Mouse (Mus musculus) testis, postnatal 14 days (tissue): ENCODE measurements around the gene Baz2b.

Experiments
- DNase-seq: peaks from one replicate; pipeline ENCODE4 v3.0.0; 2021; ENCODE audit warnings: low spot score

Gene Baz2b

DNA sequence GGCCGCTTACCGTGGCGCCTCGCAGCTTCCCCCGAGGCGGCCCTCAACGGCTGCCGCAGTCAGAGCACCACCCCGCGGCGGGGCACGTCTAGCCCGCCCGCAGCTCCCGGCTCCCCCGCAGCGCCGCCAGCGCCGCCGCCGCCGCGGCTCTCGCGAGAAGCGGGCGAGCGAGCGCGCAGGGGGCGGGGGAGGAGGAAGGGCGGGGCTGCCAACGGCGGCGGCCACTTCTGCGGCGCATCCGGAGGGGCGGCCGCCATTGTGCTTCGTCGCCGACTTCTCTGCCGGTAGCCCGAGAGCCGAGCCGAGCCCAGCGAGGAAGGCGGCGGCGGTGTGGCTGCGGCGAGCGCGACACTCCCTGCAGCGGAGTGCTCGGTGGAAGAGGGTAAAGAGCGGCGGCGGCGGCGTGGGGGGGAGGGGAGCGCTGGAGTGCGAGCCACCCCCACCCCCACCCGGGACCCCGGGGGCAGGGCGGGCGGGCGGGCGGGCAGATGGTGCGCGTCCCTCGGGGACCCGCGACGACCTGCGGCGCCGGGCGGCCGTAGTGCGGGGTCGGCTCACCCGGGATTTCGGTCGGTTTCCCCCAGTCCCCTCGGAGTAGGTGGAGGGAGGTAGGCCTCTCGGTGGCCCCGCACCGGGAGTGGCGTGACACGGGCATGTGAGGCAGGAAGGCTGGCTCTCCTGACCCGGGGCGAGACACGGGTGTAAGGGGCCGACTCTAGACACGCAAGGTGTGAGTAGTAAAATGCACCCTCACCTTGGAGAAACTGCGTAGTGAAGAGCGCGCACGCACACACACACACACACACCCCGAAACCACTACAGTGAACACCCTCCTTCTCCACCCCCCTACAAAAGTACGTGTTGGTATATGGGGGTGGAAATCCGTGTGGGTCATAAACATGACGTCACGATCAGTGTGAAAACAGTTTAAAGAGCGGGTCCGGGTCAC is at the start of gene Baz2b, which contains the start of gene March7:
TSS of gene Baz2b (minus strand) at position 137 of the 949 bp plus-strand sequence.
TSS of gene March7 (plus strand) at position 185 of the 949 bp plus-strand sequence.
- peak; percentile 86 for DNase-seq

DNA sequence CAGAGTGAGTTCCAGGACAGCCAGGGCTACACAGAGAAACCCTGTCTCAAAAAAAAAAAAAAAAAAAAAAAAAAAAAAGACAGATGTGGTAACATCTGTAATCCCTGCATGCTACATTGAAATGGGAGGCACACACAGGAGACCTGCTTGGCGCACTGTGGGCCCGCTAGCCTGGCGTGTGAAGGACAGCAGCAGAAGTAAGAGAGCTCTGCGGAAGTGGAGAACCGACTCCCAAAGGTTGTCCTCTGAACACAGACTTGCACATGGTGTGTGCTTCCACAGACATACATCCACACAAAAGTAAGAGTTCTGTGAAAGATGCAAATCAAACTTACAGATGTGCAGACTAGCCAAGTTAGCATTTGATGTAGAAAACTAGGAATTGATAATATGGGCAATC is 49.5 kb upstream of the Baz2b start:
- no peak for DNase-seq

DNA sequence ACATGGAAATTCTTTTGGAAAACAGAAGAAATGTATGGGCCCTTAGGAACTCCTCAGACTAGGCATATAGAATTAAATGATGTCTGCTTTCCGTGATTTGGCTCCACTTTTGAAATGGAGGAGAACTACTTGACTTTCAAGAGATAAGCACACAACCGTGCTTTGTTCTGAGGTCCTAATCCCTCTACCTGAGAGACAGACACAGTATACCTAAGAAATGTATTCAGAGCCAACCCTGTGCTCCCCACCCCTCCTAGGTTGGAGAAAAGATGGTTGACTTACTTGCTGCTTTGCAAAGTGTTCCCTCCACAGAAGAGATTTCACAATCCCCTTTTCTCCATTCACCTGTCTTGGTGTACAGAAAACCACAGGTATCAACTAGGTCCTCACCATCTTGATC is 47.1 kb upstream of the Baz2b start:
- DNase-seq: no peak

DNA sequence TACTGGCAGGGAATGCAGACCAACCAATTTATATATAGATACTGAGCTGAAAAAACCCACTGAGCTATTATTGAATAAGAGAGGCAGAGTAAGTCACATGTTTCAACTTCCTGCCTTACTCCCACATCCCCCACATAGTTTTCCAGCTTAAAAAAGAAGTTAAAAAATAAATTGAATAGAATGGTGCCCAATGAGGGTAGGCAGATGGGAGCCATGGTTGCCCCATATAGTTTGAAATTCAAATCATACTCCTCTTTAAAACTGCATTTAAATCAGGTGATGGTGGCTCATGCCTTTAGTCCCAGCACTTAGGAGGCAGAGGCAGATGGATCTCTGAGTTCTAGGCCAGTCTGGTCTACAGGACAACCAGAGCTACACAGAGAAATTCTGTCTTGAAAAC is 43.9 kb upstream of the Baz2b start:
- no peak for DNase-seq

DNA sequence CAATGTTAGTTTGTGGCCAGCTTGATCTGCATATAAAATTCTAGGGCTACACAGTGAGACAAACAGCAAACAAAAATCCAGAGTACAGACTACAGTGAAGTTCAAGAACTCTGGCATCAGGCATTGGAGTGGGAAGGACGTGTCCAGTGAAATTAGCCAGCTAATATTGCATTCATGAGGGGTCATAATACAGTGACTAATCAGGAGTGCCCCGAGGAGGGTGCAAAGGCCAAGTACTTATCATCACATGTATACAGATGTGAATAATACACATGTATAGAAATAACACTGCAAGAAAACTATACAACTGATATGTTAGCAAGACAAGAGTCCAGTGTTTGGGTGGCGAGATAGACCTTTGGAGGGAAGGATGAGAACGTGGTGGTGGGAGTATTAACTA is 43.1 kb upstream of the Baz2b start:
- no peak for DNase-seq

DNA sequence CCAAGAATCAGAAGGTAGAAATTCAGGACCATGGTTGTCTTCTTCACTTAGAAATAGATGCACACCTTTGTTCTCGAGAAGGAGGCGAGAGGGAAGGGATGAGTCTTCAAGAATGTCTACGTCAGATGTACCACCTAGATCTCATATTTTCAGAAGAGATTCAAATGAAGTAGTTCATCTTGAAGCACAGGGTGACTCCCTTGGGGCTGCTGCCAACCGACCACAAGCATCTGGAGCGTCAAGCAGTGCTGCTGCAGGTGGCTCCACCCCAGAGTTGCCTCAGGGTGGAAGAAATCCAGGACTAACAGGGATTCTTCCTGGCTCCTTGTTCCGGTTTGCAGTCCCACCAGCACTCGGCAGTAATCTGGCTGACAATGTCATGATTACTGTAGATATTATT is 24.9 kb upstream of the Baz2b start:
- no peak for DNase-seq

DNA sequence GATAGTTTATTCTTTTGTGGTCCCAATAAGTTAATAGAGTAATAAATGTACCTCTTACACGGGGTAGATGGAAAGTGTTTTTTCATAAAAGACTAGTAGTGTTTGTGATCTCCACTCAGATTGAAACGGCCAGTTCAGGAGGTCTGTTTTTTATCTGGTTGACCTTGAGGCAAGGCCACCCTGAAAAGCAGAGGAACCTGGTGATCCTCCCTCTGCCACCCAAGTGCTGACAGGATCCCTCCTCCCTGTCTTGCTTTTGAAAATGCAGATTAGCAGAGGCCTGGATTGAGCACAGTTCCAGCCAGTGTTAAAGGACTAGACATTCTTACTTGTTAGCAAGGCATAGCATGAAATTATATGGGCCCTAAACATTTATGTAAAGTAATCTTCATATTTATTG is 23.5 kb upstream of the Baz2b start:
- DNase-seq: peak; percentile 33

DNA sequence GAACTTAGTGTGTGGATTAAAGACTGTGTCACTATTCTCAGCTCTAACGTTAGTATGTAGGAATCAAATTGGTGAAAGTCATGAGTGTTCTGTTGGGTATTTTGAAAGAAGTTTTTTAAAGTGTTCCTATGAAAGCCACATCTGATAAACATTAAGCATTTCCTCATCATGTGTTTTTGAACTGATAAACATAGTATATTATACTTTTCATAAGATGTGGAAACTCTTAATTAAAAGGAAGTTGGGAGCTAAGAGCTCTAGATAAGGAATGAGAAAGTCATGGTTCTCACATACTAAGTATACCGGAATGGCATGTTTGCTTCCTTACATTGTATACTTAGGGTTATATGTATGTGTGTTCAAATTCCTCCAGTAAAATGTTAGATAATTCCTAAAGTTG is 20.7 kb upstream of the Baz2b start:
- no peak for DNase-seq

DNA sequence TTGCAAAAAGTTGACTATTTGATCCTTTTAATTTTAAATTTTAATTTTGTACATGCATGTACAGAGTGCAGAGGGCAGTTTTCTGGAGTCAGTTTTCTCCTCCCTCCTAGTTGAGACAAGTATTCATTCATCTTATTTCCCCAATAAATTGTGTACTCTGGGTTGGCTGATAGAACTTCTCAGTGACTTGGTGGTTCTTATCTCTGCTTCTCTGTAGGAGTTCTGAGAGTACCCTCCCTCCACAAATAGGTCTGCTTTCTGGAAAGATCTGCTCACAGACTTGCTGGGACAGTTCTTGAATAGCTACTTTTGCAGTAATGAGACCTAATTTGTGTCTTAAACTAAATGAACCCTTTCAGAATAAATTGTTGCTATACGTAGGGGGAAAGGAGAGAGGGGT is 18.8 kb upstream of the Baz2b start:
- no peak for DNase-seq

DNA sequence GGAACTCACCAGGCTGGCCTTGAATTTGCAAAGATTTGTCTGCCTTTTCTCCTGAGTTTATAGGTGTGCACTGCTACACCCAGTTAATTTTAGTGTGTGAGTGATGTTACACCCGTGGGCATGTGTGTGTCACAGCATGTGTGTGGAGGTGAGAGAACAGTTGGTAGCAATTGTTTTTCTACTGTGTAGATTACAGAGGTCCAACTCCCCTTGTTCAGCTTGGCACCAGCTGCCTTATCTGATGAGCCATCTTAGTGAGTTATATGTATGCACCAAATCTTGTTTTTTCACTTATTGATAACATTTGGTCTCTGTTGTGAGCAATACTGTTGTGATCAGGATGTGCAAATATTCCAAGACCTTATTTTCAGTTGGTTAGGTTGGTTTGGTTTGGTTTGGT is 13.8 kb upstream of the Baz2b start:
- no peak for DNase-seq

DNA sequence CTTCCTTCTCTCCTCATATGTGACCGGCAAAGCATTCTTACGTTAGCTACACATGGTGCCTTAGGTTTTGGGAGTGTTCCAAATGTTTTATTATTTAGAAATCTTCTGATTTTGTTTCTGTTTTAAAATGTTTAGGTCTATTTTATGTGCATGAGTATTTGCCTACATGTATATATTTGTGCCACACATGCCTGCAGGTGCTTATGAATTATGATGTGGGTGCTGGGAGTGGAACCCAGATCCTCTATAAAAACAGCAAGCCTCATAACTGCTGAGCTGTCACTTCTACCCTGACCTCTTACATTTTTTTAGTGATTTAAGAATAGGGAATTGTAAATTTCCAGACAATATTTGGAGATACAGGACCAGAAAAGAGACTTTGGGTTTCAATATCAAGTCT is 12.3 kb upstream of the Baz2b start:
- DNase-seq: no peak

DNA sequence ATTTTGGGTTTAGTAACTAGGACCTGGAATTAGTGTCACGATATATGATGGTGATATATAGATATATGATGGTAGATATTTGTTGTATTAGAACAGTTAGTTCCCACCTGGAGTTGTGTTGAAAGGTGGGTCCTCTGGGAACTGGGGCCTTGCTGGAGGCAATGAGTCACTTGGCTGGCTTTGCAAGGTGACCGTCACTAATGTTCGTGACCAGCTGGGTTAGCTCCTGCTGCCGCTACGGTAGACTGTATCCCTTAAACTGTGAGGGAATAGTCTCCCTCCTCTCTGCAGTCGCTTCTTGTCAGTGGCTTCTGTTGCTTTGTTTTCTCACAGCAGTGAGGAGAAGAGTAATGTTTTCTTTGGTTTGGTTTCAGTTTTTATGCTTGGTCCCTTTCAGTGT is 11.6 kb upstream of the Baz2b start:
- DNase-seq: no peak

DNA sequence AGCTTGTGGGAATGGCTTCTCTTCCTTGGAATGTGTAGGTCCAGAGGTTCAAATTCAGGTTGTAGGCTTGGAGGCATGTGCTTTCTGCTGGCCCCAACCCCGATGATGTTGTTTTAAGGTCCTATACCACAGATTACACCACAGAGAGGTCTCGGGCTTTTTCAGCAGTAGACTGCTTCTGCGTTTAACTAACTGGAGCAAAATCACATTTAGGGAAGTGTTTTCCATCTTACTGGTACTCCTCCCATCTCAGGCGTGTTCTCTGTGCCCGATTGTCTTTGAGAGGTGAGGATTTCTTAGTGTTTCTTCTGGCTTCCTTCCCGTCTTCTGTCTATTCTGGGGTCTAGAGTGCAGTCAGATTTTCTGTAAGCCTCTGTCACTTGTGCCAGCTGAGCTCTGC is 8.0 kb upstream of the Baz2b start:
- no peak for DNase-seq

DNA sequence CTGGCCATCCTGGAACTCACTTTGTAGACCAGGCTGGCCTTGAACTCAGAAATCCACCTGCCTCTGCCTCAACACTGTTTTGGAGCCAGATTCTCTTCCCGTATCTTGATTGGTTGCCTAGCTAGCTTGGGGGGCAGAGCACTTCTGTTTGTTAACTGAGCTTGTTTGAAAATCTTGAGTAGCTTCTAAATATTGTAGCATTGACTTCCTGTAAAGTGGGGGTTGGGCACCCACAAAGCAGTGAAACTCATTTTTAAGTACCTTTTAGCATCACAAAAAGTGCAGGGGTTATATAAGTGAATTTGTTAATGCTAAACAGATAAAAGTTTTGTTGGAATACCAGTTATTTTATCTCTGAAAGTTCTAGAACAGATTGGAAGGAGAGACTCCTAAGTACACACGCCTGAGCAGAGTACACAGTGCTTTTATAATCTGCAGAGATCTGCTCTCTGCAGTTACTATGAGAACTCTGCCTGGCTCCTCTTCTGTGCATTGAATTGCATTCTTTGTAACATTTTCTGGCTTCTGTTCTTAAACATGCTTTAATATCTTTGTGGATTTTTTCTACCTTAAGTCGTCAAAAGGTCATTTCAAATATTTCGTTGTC is 7.0 kb upstream of the Baz2b start:
- no peak for DNase-seq

DNA sequence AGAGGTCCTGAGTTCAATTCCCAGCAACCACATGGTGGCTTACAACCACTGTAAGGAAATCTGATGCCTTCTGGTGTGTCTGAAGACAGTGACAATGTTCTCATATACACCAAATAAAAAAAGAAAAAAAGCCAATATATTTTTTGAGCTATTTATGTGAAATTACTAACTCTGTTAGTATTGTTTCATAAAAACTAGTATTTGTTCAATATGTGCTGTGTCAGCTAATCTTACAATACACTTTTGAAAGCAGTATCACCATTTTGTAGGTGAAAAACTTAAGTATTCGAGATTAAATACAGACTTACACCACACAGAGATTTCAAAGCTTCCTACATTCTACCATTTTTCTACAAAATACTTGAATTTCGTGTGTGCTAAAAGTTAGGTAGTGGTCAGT is 5.0 kb upstream of the Baz2b start:
- no peak for DNase-seq

DNA sequence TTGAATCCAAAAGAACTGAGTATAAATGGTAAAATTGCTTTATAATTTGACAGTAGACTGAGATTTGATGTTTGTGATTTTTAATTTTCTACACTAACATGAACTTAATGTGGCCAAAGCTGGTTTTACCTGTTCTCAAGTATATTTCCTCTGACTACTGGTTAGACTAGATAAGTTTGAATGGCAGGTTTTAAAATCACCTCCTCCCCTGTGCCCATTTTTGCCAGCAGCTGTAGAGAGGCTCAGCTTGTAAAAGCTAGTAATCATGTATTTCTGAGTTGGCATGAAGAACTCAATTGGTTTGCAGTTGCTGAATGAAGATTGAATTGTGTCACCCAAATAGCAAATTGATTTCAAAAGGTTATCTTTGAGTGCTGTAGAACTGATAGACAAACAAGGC is 2.8 kb upstream of the Baz2b start:
- no peak for DNase-seq

DNA sequence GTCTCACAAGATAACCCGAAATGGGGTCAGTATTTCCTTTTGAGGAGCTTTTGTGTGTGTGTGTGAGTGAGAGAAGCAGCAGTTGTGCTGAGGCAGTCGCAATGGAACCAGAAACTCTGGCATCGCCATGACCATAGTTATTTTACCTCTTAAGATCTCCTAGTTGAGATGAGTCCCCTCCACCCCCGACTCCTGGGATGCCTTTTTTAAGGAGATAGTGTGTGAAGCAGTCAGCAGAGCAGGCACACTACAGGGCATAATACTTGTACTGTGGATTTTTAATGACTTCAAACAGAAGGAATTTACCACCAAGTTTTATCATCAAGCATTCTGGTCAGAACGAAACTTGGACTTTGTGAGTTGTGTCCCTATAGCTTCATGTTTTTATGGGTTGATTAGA is 1.2 kb upstream of the Baz2b start:
- no peak for DNase-seq

DNA sequence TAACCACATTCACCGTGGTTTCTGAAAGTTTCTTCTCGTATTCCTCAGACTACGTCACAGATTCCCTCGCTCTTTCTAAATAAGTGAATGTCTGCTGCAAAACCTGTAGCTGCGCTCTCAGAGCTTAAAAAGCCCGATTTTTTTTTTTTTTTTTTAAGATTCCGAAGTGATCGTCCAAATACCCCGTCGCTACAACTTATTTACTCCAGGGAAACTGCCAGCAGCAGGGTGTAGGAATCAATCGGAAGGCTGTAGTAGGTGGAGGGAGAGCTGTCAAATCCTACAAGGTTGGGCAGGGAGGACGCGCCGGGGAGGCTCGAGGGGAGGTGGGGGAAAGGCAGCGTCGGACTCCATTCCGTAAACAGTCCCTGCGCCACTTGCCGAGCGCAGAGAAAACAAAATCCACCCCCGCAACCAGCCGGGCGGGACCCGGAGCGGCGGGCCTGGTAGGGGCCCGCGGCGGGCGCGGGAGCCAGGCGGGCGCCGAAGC is 472 bp downstream of the Baz2b start:
- DNase-seq: peak; percentile 66

DNA sequence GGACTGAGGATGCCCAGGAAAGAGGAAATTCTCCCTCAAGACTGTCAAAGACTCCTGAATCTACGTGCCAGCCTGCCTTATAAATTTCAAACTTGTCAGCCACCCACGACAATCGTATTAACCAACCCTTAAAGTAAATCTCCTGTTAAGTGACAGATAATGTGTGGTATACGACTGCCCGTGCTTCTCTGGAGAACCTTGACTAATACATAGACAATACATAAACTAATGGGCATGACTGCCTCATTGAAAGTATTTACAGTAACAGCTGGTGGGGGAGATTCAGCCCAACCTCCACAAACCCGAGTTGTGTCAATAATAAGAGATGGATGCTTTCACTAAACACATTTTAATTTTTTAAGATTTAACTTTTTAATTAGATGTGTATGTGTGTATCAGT is 3.8 kb downstream of the Baz2b start:
- no peak for DNase-seq

DNA sequence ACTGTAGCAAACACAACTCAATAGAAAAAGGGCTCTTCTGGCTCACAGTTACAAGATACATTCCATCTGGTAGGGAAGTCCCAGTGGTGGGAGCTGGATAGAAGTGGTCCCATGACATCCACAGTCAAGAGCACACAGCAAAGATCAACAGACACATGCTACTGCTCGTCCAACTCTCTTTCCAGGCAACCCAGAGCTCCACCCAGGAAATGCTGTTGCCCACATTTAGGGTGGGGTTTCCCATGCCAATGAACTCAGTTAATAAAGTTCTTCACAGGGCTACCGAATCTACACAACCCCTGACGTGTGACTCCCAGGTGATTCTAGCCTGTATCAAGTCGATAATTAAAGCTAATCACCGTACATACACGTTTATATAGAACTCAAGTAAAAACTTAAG is 5.5 kb downstream of the Baz2b start:
- no peak for DNase-seq

DNA sequence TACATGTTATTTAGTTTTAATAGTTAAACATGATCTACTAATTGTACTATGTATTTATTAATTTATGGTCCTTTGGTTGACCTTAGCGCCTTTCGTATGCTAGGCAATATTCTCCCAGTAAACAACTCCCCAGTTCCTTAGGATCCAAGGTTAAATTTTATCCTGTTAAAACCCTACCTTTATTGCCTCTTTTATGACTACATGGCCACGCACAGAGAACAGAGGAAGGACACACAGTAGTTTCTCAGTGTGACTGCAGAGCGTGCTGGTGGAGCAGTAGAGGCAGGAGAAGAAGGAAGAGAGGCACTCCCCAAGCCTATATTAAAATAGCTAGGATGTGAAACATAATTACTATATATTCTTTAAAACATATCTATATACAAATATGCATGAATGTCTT is 5.9 kb downstream of the Baz2b start:
- no peak for DNase-seq

DNA sequence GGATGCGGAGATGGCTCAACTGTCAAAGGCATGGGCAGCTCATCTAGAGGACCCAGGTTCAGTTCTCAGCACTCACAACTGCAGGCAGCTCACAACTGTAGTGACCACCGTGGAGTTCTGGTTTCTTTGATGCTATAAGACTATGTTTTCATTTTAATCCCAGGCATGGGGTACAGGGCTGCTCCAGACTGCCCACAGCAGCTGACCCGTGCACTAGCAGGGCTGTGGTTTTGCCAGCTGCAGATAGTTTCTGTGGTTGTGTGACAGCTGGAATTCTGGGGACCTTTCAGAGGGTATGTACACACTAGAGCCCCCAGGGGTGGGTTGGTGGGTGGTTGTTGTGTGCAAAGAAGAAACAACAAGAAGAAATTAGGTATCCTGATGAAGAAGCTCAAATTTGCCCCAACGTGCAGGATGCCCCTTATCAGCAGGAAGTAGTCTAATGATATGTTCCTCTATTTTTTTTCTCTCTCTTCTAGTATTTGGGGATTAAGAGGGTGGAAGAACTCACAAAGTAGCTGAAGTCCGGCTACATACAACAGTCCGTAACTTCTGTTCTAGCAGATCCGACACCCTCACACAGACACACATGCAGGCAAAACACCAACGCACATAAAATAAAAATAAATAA is 6.6 kb downstream of the Baz2b start:
- DNase-seq: no peak

DNA sequence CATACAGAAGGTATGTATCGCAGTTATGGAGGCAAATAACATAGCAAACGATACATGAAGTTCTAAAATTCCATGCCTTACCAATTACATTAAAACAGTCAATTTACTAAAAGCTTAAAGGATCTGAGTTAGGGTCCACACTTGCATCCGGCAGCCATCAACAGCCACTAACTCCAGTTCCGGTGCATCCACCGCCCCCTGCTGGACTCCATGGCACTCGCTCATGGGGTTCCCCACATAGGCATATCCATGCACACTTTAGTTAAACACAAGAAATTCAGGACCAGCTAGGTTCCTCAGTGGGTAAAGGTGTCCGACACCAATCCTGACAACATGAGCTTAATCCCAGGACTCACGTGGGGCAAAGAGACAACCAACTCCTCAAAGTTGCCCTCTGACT is 9.0 kb downstream of the Baz2b start:
- no peak for DNase-seq
